Mouse (Mus musculus): ENCODE data around the gene Olfr691. TPM values are rescaled to one million over a fixed set of nuclear protein-coding genes. Genes with fewer than 3 reads are reported as not detected.
"Not testable (repeated sequence)": the region's sequence is repeated elsewhere in the genome, so short reads cannot be mapped to it uniquely, and the experiment has no call there.

Gene Olfr691
- polyA plus RNA-seq, 1 experiment from 2014 or later = 0.22 TPM

DNA sequence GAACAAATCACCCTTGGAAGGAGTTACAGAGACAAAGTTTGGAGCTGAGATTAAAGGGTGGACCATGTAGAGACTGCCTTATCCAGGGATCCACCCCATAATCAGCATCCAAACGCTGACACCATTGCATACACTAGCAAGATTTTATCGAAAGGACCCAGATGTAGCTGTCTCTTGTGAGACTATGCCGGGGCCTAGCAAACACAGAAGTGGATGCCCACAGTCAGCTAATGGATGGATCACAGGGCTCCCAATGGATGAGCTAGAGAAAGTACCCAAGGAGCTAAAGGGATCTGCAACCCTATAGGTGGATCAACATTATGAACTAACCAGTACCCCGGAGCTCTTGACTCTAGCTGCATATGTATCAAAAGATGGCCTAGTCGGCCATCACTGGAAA, 14.0 kb upstream of the Olfr691 start:
- not testable (repeated sequence) for H3K27ac ChIP-seq; H3K9ac ChIP-seq; H3K4me1 ChIP-seq; H3K9me3 ChIP-seq (replicated peaks); H3K36me3 ChIP-seq; H3K4me3 ChIP-seq; H3K4me2 ChIP-seq (replicated peaks); H3K27me3 ChIP-seq
- no CpG with 5 or more reads among the region's 5 CpGs for WGBS
- ATAC-seq (ENCODE audit: low FRiP score) = peak; percentile 83

DNA sequence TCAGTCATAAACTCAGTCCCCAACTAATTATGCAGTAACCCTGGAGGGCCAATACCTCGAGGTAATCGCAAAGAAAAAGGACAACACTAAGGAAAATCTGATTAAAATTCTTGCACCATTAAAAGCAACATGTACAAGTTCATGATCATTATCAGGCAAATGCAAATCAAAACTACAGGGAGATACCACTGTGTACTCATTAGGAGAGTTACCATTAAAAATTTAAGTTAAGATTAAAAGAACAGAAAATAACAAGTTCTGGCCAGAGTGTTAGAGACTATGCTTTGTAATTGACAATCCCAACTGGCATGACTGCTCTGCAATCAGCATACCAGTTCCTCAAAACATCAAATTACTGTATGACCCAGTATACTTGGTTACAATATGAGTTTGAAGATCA, 682 bp upstream of the Olfr691 start:
- H3K9ac ChIP-seq = no peak overlapping the region
- H3K4me2 ChIP-seq (replicated peaks) = no peak overlapping the region
- no peaks in the 10 kb centered on the region for H3K4me1 ChIP-seq
- ATAC-seq (ENCODE audit: low FRiP score) = no peak
- H3K4me3 ChIP-seq = no peak overlapping the region
- H3K27ac ChIP-seq = no peak overlapping the region
- H3K9me3 ChIP-seq (replicated peaks) = no peaks in the 10 kb centered on the region
- no peaks in the 10 kb centered on the region for H3K36me3 ChIP-seq
- no peaks in the 10 kb centered on the region for H3K27me3 ChIP-seq
- WGBS = 85% methylated on average over 2 of the region's 2 CpGs

DNA sequence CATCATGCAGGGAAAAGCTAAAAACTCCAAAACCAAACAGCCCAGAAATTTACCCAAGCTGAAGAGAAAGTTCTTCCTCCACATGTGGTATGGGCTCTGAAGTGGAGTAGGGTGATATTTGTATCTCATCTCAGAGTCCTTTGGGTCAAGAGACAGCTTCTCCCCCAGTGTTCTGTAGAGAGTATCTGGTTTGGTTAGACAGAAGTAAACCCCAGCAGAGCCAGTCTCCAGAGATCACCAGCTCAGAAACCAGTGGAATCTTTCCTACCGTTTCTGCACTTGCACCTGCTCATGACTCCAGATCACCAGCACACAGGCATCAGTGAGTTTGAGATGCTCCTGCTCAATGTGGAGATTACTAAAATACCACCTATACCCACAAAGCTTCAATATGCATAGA, 8.1 kb downstream of the Olfr691 start, which contains the start of gene Olfr690:
Gene Olfr690 (minus strand): TSS at position 101 of the 400 bp plus-strand sequence.
- no peaks in the 10 kb centered on the region for H3K27me3 ChIP-seq
- H3K36me3 ChIP-seq = no peaks in the 10 kb centered on the region
- H3K27ac ChIP-seq = no peak within 1 kb of the TSS
- no peaks in the 10 kb centered on the region for H3K4me1 ChIP-seq
- WGBS = 84% methylated on average over 1 of the region's 1 CpGs
- no peak for ATAC-seq (ENCODE audit: low FRiP score)
- no peaks in the 10 kb centered on the region for H3K9me3 ChIP-seq (replicated peaks)
- no peak within 1 kb of the TSS for H3K4me2 ChIP-seq (replicated peaks)
- H3K9ac ChIP-seq = no peak within 1 kb of the TSS
- H3K4me3 ChIP-seq = no peak within 1 kb of the TSS

DNA sequence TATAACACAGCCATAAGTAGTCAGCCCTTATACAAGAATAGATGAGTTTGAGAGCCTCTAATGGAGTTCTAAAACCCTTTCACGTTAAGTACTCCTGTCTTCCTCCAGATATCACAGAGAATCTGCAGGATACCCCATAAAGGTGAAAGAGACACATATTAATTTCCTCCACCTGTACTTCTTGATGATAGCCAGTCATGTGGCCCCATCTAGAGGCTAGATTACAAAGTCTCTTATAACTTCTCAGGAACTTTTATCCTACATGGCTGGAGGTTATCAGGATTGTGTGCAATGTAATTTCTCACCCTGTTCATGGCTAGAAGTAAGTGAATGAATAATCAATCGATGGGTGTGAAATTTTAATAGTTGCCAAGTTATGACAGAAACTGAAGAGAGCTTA, 16.8 kb downstream of the Olfr691 start:
- no peaks in the 10 kb centered on the region for H3K9me3 ChIP-seq (replicated peaks)
- no peak overlapping the region for H3K27ac ChIP-seq
- H3K36me3 ChIP-seq = no peaks in the 10 kb centered on the region
- H3K9ac ChIP-seq = no peak overlapping the region
- ATAC-seq (ENCODE audit: low FRiP score) = no peak
- no peaks in the 10 kb centered on the region for H3K4me1 ChIP-seq
- no peaks in the 10 kb centered on the region for H3K27me3 ChIP-seq
- WGBS = 74% methylated on average over 2 of the region's 2 CpGs
- H3K4me3 ChIP-seq = no peak overlapping the region
- H3K4me2 ChIP-seq (replicated peaks) = no peak overlapping the region

DNA sequence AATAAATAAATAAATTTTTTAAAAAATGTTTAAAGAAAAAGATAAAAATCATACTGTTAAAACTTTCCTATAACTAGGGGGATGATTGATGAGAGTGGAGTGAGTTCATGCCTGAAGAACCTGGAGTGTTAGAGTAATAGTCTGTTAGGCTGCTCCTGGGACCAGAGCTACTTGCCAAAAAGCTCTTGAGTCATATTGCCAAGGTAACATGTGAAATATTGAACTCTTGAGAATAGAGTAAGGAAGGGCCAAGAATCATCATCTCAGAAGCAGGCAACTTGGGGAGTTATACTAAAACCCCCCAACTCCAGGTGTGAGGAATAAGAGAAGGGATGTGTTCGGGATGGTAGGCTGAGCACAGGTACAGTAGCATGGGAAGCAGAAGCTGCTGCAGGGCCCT, 31.2 kb downstream of the Olfr691 start, which contains the start of gene Olfr689:
Gene Olfr689 (plus strand): TSS at position 301 of the 400 bp plus-strand sequence.
- Histone ChIP-seq H3K27ac (no peak within 1 kb of the TSS), H3K4me2 (replicated peaks) (no peak within 1 kb of the TSS), H3K36me3 (no peaks in the 10 kb centered on the region), H3K9ac (no peak within 1 kb of the TSS), H3K9me3 (replicated peaks) (no peaks in the 10 kb centered on the region), H3K27me3 (no peaks in the 10 kb centered on the region), H3K4me1 (no peaks in the 10 kb centered on the region), H3K4me3 (no peak within 1 kb of the TSS)
- WGBS = 83% methylated on average over 1 of the region's 1 CpGs
- no peak for ATAC-seq (ENCODE audit: low FRiP score)

DNA sequence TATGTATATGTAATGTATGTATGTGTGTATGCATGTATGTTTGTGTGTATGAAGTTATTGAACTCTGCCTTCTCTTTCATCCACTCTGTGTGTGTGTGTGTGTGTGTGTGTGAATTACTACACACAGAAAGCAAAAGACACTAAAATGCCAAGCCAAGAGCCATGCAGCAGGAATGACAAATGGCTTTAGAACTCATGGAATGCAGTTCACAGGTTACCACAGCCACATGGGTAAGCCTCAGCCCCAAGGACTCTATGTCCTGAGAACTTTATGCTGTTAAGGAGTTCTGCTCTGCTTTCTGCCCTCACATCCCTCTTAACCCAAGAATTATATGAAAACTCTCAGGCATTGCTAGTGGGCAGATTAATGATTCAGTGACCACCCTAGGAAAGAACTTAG, 52.0 kb downstream of the Olfr691 start:
- no peaks in the 10 kb centered on the region for H3K4me1 ChIP-seq
- H3K4me3 ChIP-seq = no peak overlapping the region
- H3K27me3 ChIP-seq = no peaks in the 10 kb centered on the region
- no peak overlapping the region for H3K9ac ChIP-seq
- no peak for ATAC-seq (ENCODE audit: low FRiP score)
- no peaks in the 10 kb centered on the region for H3K9me3 ChIP-seq (replicated peaks)
- no peak overlapping the region for H3K4me2 ChIP-seq (replicated peaks)
- no peak overlapping the region for H3K27ac ChIP-seq
- no peaks in the 10 kb centered on the region for H3K36me3 ChIP-seq

DNA sequence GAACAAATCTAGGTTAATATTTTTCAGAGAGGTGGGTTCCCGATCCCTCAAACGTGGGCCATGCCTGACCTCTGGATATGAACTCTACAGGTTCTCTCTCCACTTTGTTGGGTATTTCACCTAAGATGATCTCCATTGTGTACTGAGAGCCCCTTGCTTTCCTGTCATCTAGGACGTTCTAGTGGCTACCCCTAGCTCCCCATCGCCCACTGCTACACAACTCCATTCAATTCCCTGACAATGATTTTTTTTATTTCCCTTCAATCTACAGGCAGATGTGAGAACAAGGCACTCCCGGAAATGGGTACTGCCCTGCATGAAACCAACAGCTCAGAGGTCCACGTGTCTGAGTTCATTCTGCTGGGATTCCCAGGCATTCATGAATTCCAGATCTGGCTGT, 54.3 kb downstream of the Olfr691 start, which contains the start of gene Olfr688:
Gene Olfr688 (plus strand): TSS at position 301 of the 400 bp plus-strand sequence.
- Histone ChIP-seq H3K36me3 (no peaks in the 10 kb centered on the region), H3K27ac (no peak within 1 kb of the TSS), H3K9me3 (replicated peaks) (no peaks in the 10 kb centered on the region), H3K9ac (no peak within 1 kb of the TSS), H3K4me2 (replicated peaks) (no peak within 1 kb of the TSS), H3K4me1 (no peaks in the 10 kb centered on the region), H3K27me3 (no peaks in the 10 kb centered on the region), H3K4me3 (no peak within 1 kb of the TSS)
- ATAC-seq (ENCODE audit: low FRiP score) = no peak
- 78% methylated on average over 6 of the region's 6 CpGs for whole genome bisulfite sequencing

Other genes starting within 250 kb of the Olfr691 start
- gene Olfr680-ps1, start 249.5 kb downstream of the Olfr691 start, polyA plus RNA-seq (2016; fragmentation: Nextera tagmentation; extraction: Ambion mirVana) = not detected in 2 replicates
- gene Olfr681, start 225.4 kb downstream of the Olfr691 start, polyA plus RNA-seq (2016; fragmentation: Nextera tagmentation; extraction: Ambion mirVana) = not detected in 2 replicates
- not detected in 2 replicates for gene Olfr683, start 195.3 kb downstream of the Olfr691 start, polyA plus RNA-seq (2016; fragmentation: Nextera tagmentation; extraction: Ambion mirVana)
- gene Olfr684, start 178.6 kb downstream of the Olfr691 start, polyA plus RNA-seq (2016; fragmentation: Nextera tagmentation; extraction: Ambion mirVana) = not detected in 2 replicates
- gene Olfr685, start 156.3 kb downstream of the Olfr691 start, polyA plus RNA-seq (2016; fragmentation: Nextera tagmentation; extraction: Ambion mirVana) = not detected in 2 replicates
- not detected in 2 replicates for gene Olfr686, start 134.8 kb downstream of the Olfr691 start, polyA plus RNA-seq (2016; fragmentation: Nextera tagmentation; extraction: Ambion mirVana)
- gene Olfr688, start 54.2 kb downstream of the Olfr691 start, polyA plus RNA-seq (2016; fragmentation: Nextera tagmentation; extraction: Ambion mirVana) = not detected in 2 replicates
- gene Olfr689, start 31.1 kb downstream of the Olfr691 start, polyA plus RNA-seq (2016; fragmentation: Nextera tagmentation; extraction: Ambion mirVana) = not detected in 2 replicates
- not detected in 2 replicates for gene Olfr690, start 8.2 kb downstream of the Olfr691 start, polyA plus RNA-seq (2016; fragmentation: Nextera tagmentation; extraction: Ambion mirVana)
- not detected in 2 replicates for gene Olfr692, start 26.0 kb upstream of the Olfr691 start, polyA plus RNA-seq (2016; fragmentation: Nextera tagmentation; extraction: Ambion mirVana)
- not detected in 2 replicates for gene Gm5901, start 32.8 kb upstream of the Olfr691 start, polyA plus RNA-seq (2016; fragmentation: Nextera tagmentation; extraction: Ambion mirVana)
- 41.6 and 44.7 TPM in 2 replicates for gene Fam160a2, start 57.8 kb upstream of the Olfr691 start, polyA plus RNA-seq (2016; fragmentation: Nextera tagmentation; extraction: Ambion mirVana)
- gene Cnga4, start 62.3 kb upstream of the Olfr691 start, polyA plus RNA-seq (2016; fragmentation: Nextera tagmentation; extraction: Ambion mirVana) = 0.19 TPM in 1 of 2 replicates, not detected in the other
- 0.46 and 0.92 TPM in 2 replicates for gene Cckbr, start 83.5 kb upstream of the Olfr691 start, polyA plus RNA-seq (2016; fragmentation: Nextera tagmentation; extraction: Ambion mirVana)
- gene Cavin3, start 140.0 kb upstream of the Olfr691 start, polyA plus RNA-seq (2016; fragmentation: Nextera tagmentation; extraction: Ambion mirVana) = 37.4 and 41.0 TPM in 2 replicates
- 56.2 and 57.7 TPM in 2 replicates for gene Smpd1, start 212.1 kb upstream of the Olfr691 start, polyA plus RNA-seq (2016; fragmentation: Nextera tagmentation; extraction: Ambion mirVana)
- 165 and 170 TPM in 2 replicates for gene Apbb1, start 239.4 kb upstream of the Olfr691 start, polyA plus RNA-seq (2016; fragmentation: Nextera tagmentation; extraction: Ambion mirVana)

Measured in hindbrain, embryonic 12.5 days (tissue).